Mouse (Mus musculus): ENCODE measurements at regions not wholly inside any gene's neighbourhood (a gene's known extent, or its start where the extent isn't known, plus 50 kb on each side); places are given as distances from the start of the nearest gene placed in this dataset.
"Not testable (repeated sequence)": the region's sequence is repeated elsewhere in the genome, so short reads cannot be mapped to it uniquely, and the experiment has no call there.

DNA sequence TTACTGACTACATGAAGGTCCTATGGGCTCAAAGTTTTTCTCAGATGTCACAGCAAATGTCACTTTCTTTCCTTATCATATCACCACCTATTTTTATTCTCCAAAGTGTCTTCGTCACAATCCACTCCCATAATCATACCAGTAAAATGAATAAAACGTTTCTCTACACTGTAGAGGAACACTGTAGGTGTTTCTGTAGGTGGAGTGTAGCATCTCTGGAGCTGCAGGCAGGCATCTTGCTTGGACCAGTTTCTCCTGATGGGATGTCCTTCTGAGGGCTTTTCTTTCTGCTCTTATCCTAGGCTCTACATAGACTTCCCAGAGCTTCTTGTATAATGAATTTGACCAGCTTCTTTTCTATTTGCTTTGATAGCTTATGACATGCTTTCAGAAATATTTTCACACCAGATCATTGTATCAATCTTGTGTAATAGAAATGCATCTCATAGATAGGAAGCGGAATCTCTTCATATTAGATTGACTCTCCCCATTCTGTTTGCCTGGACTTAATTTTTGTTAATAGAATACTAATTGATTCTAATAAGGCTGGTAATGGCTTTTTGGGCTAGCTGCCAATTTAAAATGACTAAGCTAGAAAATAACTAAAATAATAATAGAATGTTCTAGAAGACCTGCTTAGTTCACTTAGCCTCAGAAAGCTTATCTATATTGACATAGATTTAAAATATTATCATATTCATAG is 282.3 kb upstream of the Meis2 start:
- TF ChIP-seq CTCF (IDR thresholded peaks at IDR 0.05; ENCODE audit: borderline replicate concordance, extremely low read depth, insufficient read depth, insufficient read length), result no peak
- no peak for TF ChIP-seq POLR2A (IDR thresholded peaks at IDR 0.05; ENCODE audit: borderline replicate concordance, extremely low read depth, insufficient read depth, insufficient read length, poor library complexity, severe bottlenecking)
- peak; percentile 29 for DNase-seq (ENCODE audit: low read depth)

DNA sequence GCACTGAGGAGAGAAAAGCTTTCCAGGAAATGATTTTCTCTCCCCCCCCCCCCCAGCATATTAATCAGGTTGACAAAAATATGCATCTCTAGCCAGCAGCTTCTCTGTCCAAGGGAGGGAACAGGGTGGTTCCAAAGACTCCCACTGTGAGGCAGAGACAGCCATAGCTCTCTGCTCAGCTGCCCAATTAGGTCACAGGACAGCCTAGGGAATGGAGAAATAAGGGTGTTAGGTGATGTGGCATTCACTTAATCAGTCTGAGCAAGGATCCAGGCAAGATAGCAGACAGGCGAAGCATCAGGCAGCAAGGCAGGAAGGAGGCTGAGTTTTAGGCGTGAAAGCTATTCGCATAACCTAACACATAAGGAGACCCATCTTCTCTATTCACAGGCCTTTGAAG is 266.2 kb upstream of the Meis2 start:
- TF ChIP-seq POLR2A (IDR thresholded peaks at IDR 0.05; ENCODE audit: borderline replicate concordance, extremely low read depth, insufficient read depth, insufficient read length, poor library complexity, severe bottlenecking), result no peak
- no peak for TF ChIP-seq CTCF (IDR thresholded peaks at IDR 0.05; ENCODE audit: borderline replicate concordance, extremely low read depth, insufficient read depth, insufficient read length)
- no peak for DNase-seq (ENCODE audit: low read depth)

DNA sequence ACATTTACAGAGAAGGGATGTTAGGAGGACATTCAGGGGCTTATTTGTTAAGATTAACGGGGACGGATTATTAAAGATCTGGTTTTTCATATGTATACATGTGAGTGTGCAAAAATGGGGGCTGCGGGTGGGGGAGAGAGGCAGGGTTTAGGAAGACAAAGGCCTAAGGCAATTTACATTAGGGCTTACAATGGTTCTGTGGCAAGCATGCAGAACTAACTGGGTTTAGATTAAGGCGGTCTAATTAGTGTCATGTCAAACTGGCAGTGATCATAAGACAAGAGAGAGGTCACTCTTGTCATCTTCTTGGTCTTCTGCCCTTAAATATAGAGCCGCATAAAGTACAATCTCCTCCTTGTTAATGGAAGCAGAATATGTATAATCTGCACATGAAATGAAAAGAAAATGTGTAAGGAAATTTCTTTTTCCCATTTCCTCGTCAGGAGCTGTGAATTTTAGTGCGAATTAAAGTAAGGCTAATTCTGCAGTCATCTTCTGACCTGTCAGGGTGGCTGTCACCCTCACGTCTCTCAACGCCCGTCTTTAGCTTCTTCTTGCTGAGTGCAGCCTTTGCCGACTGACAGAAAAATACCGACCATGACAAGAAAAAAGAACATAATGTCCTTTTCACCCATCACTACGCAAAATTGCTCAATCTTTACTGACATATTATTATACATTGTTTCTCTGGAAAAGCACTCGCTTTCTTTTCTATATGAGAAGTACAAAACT is 256.6 kb upstream of the Meis2 start:
- TF ChIP-seq CTCF (IDR thresholded peaks at IDR 0.05; ENCODE audit: borderline replicate concordance, extremely low read depth, insufficient read depth, insufficient read length) (no peak), POLR2A (IDR thresholded peaks at IDR 0.05; ENCODE audit: borderline replicate concordance, extremely low read depth, insufficient read depth, insufficient read length, poor library complexity, severe bottlenecking) (no peak)
- peak; percentile 85 for DNase-seq (ENCODE audit: low read depth)

DNA sequence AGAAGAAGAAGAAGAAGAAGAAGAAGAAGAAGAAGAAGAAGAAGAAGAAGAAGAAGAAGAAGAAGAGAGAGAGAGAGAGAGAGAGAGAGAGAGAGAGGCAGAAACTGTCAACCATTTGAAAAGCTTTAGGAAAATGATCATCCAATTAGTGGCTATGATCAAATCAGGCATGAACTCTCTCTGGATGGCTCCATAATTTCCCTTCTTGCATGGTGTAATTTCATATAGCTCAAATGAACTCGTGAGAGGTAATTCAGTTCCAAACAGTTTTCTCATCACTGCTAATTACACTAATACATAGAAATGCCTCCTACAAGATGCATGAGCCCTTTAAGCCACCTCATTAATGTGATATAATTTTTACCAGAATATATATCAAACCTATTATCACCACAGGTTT is 233.9 kb upstream of the Meis2 start:
- peak; percentile 30 for DNase-seq (ENCODE audit: low read depth)
- TF ChIP-seq CTCF (IDR thresholded peaks at IDR 0.05; ENCODE audit: borderline replicate concordance, extremely low read depth, insufficient read depth, insufficient read length) (no peak), POLR2A (IDR thresholded peaks at IDR 0.05; ENCODE audit: borderline replicate concordance, extremely low read depth, insufficient read depth, insufficient read length, poor library complexity, severe bottlenecking) (no peak)

DNA sequence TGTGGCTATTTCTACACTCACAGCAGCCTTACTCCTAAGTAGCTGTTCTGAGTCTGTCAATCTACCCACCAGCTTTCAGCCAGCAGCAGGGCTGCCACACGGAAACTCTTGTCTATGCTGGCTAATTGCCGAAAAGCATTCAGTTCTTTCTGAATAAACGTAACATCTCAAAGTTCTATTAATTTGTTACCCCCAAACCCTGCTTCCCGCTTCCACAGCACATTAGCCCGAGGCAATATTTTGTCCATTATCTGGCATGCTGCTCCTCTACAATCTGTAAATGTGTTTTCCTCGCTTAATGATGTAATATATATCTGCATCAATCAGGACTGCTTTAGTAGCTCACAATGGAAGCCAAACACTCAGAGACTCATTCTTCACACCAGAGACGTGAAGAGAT is 224.2 kb upstream of the Meis2 start:
- peak; percentile 69 for DNase-seq (ENCODE audit: low read depth)
- no peak for TF ChIP-seq POLR2A (IDR thresholded peaks at IDR 0.05; ENCODE audit: borderline replicate concordance, extremely low read depth, insufficient read depth, insufficient read length, poor library complexity, severe bottlenecking)
- no peak for TF ChIP-seq CTCF (IDR thresholded peaks at IDR 0.05; ENCODE audit: borderline replicate concordance, extremely low read depth, insufficient read depth, insufficient read length)

DNA sequence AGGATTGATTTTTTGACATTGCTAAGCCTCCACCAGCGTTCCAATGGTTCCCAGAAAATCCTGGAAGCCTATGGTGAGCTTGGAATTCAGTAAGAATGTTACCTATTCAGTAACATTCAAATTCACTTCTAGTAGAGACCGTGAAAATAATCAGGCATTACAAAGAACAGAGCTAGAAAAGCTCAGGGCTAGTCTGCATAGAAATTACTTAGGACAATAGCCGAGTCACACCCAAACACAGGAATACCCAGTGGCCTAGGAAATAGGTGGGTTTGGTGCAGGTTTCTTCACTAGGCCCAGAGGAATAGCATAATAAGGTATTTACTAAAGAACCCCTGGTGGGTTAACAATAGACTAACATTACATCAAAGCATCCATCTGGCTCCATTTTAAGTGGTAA is 177.6 kb upstream of the Meis2 start:
- DNase-seq (ENCODE audit: low read depth), result not testable (repeated sequence)

DNA sequence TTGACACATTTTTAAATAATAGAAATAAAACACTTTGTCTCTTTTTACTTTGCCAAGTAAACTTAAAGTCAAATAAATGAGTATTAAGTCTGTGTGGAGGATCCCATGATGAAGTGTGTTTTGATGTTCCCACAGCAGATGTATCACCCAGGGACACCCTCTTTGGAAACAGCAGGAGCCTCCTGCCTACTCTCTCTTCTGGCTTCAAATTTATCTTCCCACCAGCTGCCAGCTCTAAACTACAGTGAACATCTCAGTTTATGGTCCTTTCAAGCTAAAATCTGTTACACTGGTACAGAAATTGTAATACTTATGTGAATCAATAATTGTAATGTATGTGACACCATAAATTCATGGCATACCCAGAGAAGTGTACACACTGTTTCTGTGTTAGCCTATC is 171.1 kb upstream of the Meis2 start:
- TF ChIP-seq POLR2A (IDR thresholded peaks at IDR 0.05; ENCODE audit: borderline replicate concordance, extremely low read depth, insufficient read depth, insufficient read length, poor library complexity, severe bottlenecking) (no peak), CTCF (IDR thresholded peaks at IDR 0.05; ENCODE audit: borderline replicate concordance, extremely low read depth, insufficient read depth, insufficient read length) (no peak)
- no peak for DNase-seq (ENCODE audit: low read depth)

DNA sequence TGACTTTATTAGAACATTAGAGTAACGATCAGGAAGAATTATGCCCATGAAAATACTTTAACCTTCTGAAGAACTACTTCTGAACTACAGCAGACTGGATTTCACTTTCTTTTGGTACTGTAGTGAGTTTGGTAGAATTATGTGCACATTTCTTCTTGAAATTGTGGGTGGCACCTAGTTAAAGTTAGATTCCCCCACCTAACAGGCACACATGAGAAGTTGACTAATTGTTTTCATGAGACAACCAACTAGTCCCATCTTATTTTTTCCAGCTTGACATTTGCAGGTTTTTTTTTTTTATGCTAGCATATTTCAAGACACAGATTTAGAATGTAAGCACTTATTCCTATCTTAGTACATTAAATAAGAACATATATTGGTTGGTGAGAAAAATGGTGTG is 167.2 kb upstream of the Meis2 start:
- no peak for TF ChIP-seq POLR2A (IDR thresholded peaks at IDR 0.05; ENCODE audit: borderline replicate concordance, extremely low read depth, insufficient read depth, insufficient read length, poor library complexity, severe bottlenecking)
- TF ChIP-seq CTCF (IDR thresholded peaks at IDR 0.05; ENCODE audit: borderline replicate concordance, extremely low read depth, insufficient read depth, insufficient read length), result no peak
- DNase-seq (ENCODE audit: low read depth), result no peak

DNA sequence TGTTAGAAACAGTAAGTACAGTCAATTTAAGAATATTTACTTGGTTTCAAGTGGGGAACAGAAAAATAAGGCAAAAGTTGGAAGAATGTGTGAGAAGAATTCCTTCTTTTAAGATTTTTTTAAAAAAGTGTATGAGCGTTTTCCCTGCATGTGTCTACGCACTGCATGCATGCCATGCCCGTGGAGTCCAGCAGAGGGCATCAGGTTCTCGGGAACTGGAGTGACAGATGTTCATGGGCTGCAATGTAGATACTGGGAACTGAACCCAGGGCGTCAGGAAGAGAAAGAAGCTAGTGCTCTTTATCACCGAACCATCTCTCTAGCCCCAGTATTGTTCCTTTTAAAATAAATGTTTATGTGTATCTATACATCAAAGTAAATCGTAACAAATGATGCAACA is 150.8 kb upstream of the Meis2 start:
- TF ChIP-seq CTCF (IDR thresholded peaks at IDR 0.05; ENCODE audit: borderline replicate concordance, extremely low read depth, insufficient read depth, insufficient read length) (peak; percentile 49; the same call in 1 of the 2 replicates), POLR2A (IDR thresholded peaks at IDR 0.05; ENCODE audit: borderline replicate concordance, extremely low read depth, insufficient read depth, insufficient read length, poor library complexity, severe bottlenecking) (no peak)
- DNase-seq (ENCODE audit: low read depth), result no peak

DNA sequence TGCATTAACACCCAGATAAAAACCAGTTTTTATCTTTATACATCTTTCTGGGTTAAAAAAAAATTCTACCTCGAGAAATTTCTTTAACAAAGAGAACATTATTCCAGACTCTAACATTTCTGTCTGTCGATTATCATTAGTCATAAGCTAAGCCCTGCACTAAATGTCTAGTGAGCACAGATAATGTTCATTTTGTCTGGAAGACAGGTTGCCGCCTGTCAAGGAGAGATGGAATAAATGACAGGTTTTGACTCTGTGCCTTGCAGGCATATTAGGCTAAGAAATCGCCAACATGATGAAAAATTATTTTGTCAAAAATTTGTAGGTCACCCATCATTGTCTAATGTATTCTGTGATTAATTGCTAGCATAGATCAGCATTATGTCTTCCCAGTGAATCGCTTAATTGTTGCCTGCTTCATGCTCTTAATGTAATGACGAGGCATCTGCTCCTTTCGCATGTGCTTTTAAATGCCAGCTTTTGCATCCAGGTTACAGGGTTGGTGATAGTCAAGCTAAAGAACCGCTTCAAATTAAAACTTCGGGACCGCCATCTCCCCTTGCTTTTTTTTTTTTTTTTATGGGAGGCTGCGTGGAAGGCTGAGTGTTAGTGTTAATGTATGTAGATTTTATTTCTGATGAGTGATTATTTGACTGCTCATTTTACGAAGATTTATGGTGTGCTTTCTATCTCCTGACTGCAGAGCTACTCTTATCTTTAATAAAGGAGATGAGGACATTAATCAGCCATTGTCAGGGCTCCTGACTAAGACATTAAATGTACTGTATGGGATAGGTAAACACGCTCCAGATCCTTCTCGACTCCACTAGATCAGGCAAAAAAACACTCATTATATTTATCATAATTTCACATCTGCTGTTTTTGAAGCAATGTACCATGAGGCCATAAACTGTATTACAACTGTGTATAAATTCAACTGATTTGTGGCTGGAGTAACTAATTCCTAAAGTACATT is 135.9 kb upstream of the Meis2 start:
- peak; percentile 80 for DNase-seq (ENCODE audit: low read depth)

DNA sequence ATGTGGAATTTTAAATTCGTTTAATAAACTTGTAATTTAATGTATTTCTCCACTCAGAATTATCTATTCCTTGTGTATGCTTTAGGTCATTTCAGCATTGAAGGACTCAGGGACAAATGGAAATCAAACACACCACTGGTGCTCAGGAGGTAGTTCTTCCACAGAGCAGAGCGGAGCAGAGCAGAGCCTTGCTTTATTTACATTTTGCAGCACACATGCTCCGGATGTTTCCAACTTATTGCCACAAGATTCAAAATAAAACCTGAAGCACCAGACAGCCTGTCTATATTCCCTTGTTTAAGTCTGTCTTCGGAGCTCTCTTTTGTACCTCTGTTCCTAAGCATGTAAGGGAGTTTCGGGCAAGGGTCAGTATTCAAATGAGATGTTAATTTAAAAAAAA is 135.2 kb upstream of the Meis2 start:
- no peak for TF ChIP-seq CTCF (IDR thresholded peaks at IDR 0.05; ENCODE audit: borderline replicate concordance, extremely low read depth, insufficient read depth, insufficient read length)
- no peak for TF ChIP-seq POLR2A (IDR thresholded peaks at IDR 0.05; ENCODE audit: borderline replicate concordance, extremely low read depth, insufficient read depth, insufficient read length, poor library complexity, severe bottlenecking)
- peak; percentile 44 for DNase-seq (ENCODE audit: low read depth)

More for the DNA sequence above, 135.9 kb upstream of the Meis2 start:
- TF ChIP-seq POLR2A (IDR thresholded peaks at IDR 0.05; ENCODE audit: borderline replicate concordance, extremely low read depth, insufficient read depth, insufficient read length, poor library complexity, severe bottlenecking) (no peak), CTCF (IDR thresholded peaks at IDR 0.05; ENCODE audit: borderline replicate concordance, extremely low read depth, insufficient read depth, insufficient read length) (no peak)

Data from brain, embryonic 14.5 days (tissue).